Mouse (Mus musculus): ENCODE data around the gene Gm4881.
"Not testable (repeated sequence)": the region's sequence is repeated elsewhere in the genome, so short reads cannot be mapped to it uniquely, and the experiment has no call there.

Gm4881 gene

GRCm38 (mm10) chr7:24895749-24896148, 48.5 kb downstream of the Gm4881 start:
- not testable (repeated sequence) for DNase-seq (ENCODE audit: low spot score)

GRCm38 (mm10) chr7:24892125-24892583, 52.1 kb downstream of the Gm4881 start:
- no peak for DNase-seq (ENCODE audit: low spot score)

GRCm38 (mm10) chr7:24891241-24892124, 52.8 kb downstream of the Gm4881 start:
- DNase-seq (ENCODE audit: low spot score) = no peak

GRCm38 (mm10) chr7:24890281-24891216, 53.7 kb downstream of the Gm4881 start:
- peak; percentile 77 for DNase-seq (ENCODE audit: low spot score)

GRCm38 (mm10) chr7:24889431-24890220, 54.7 kb downstream of the Gm4881 start:
- no peak for DNase-seq (ENCODE audit: low spot score)

- no peak for DNase-seq (ENCODE audit: low spot score)
Observed at GRCm38 (mm10) chr7:24887096-24887495, 57.2 kb downstream of the Gm4881 start.

GRCm38 (mm10) chr7:24886308-24886633, 58.0 kb downstream of the Gm4881 start:
- DNase-seq (ENCODE audit: low spot score) = no peak

- no peak for DNase-seq (ENCODE audit: low spot score)
Observed at GRCm38 (mm10) chr7:24885468-24886307, 58.6 kb downstream of the Gm4881 start.

GRCm38 (mm10) chr7:24884693-24885291, 59.5 kb downstream of the Gm4881 start:
- DNase-seq (ENCODE audit: low spot score) = peak; percentile 19

- peak; percentile 99 for DNase-seq (ENCODE audit: low spot score)
Observed at GRCm38 (mm10) chr7:24883896-24884692, 60.2 kb downstream of the Gm4881 start, which contains the start of gene Rps19. Gene Rps19, plus strand, starts transcription at chr7:24884371.

- DNase-seq (ENCODE audit: low spot score) = no peak
Observed at GRCm38 (mm10) chr7:24882416-24883199, 61.7 kb downstream of the Gm4881 start.

- no peak for DNase-seq (ENCODE audit: low spot score)
Observed at GRCm38 (mm10) chr7:24879620-24880019, 64.7 kb downstream of the Gm4881 start.

- DNase-seq (ENCODE audit: low spot score) = no peak
Observed at GRCm38 (mm10) chr7:24877588-24877987, 66.7 kb downstream of the Gm4881 start.
